Mouse (Mus musculus) liver, postnatal 0 days (tissue): ENCODE measurements around the gene Siah2.

Experiments used
- CTCF ChIP-seq: sonication (generic); IDR thresholded peaks from 2 replicates; pipeline ENCODE4 v1.5.1; 2016; ENCODE audit warnings: antibody characterized with exemption, low read depth
- EP300 ChIP-seq: IDR thresholded peaks from 2 replicates; pipeline ENCODE4 v1.6.1; 2016; ENCODE audit warnings: antibody characterized with exemption, low read depth, mild to moderate bottlenecking

- TF ChIP-seq CTCF: no peak
- no peak for TF ChIP-seq EP300
Measured at GRCm38 (mm10) chr3:58697926-58698325, 5.7 kb upstream of the Siah2 start.
